Mouse (Mus musculus): ENCODE data around the gene Nkg7.

DNA sequence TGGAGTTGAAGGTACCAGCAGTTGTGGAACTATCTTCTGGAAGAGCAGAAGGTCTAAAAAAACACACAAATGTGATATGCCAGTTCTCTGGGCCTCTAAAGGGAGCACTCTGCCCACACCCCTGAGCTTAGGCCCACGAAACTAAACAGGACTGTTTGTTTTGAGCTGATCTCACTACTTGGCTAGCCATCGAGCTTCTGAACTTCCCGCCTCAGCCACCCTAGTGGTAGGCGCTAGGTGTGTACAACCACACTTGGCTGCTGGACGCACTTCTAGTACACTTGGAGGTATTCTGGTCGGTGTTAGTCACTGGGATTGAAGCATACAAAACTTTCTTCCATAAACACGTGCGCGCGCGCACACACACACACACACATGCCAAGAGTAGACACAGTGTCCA lies 14.9 kb downstream of the Nkg7 start:
- TF ChIP-seq POLR2A (IDR thresholded peaks at IDR 0.05; ENCODE audit: control insufficient read depth, low read depth, low read length) (no peak), CTCF (IDR thresholded peaks at IDR 0.05; ENCODE audit: control insufficient read depth, insufficient read depth, insufficient replicate concordance, low read depth, low read length) (no peak)
